Mouse (Mus musculus) bone marrow, adult 2 months (tissue): ENCODE results near the gene Slc25a11.

Experiments
- CTCF ChIP-seq: fragments of 200-500 bp; IDR thresholded peaks from 2 replicates; pipeline ENCODE4 v1.5.1; 2011; ENCODE audit warnings: low read length, control low read depth; ENCODE audit not compliant: control insufficient read depth, insufficient read depth
- POLR2A ChIP-seq: fragments of 200-500 bp; IDR thresholded peaks from 2 replicates; pipeline ENCODE4 v1.6.1; 2011; ENCODE audit warnings: low read depth, mild to moderate bottlenecking, control low read depth, low read length, borderline replicate concordance; ENCODE audit not compliant: control insufficient read depth

DNA sequence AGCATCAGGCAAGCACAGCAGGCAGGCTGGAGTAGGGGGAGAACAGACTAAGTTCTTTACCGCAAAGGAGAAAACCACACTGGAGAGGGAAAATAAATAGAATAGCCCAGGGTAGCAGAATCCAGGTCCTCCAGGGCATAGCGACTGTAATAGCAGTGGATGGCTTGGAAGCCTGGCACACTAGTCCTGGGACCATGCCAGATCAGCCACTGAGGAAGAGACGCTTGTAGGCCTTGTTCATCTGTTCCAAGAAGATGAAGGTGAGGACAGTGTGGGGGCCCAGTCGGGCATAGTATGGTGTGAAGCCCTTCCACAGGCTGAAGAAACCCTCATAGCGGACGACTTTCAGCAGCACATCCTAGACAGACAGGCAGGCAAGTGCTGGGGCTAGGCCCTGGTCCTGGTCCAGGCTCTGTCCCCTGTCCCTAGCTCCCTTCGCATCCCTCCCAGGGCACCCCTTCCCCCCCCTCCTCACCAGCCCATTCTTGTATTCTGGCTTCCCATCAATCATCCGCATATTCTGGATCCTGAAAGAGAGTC, 2.6 kb downstream of the Slc25a11 start:
- TF ChIP-seq CTCF (no peak), POLR2A (no peak)
